Mouse (Mus musculus): ENCODE data around the gene Ubac2.

DNA sequence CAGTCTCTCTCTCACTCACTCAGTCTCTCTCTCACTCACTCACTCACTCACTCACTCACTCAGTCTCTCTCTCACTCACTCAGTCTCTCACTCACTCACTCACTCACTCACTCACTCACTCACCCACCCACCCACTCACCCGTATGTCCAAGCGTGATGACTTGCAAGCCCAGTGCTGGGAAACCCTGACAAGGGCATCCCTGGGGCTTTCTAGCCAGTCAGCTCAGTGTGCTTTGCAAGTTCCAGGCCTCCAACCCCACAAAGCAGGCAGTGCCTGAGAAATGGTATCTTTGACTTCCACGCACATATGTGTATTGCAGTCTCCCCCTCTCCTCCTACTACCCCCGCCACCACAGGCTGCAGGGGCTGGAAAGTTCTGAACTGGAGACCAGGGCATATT lies 43.6 kb downstream of the Ubac2 start:
- TF ChIP-seq POLR2A (IDR thresholded peaks at IDR 0.05; ENCODE audit: borderline replicate concordance, low read depth, low read length), result no peak
- TF ChIP-seq CTCF (IDR thresholded peaks at IDR 0.05; ENCODE audit: low read depth, low read length), result no peak
